Mouse (Mus musculus): ENCODE results near the gene 1700034J05Rik.
A peak's percentile ranks its signal among the peaks of the same experiment; 100 is the strongest.

Gene 1700034J05Rik

DNA sequence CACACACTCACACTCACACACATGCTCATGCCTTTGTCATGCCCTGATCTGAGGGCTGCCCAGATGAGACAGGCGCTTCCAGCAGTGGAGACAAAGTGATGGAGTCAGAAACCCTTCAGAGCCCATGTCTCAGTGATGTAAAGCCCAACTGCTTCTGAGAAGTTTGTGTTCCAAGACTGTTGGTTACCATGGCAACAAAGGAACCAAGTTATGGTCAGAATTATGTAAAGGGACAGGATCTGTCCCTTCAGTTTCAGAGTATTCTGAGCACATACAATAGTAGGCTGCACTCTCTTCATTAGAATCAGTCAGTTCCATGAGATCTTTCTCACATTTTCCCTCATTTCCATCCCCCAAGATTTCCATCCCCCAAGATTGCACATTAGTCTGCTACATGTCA, at the start of gene 1700034J05Rik:
1700034J05Rik (minus strand) TSS at position 165 of the 400 bp plus-strand sequence.
- DNase-seq (ENCODE audit: low read depth): peak; percentile 19

DNA sequence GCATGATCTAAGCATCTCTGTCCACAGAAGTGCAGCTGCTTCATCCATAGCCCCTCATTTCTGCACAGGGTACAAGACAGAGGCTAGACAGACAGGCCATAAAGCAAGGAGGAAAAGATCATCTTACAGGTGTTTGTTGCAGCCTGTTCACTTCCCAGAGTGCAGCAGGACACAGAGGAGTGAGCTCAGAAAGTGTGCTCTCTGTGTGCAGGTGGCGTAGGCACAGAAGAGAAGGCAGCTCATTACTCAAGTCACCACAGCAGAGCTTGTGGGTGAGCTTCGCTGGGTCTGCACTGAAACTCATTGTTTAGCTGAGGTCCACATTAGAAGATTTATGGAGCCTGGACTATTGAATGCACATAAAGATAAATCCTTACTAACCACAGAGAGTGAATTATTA, 45.5 kb upstream of the 1700034J05Rik start:
- DNase-seq (ENCODE audit: low read depth): no peak

DNA sequence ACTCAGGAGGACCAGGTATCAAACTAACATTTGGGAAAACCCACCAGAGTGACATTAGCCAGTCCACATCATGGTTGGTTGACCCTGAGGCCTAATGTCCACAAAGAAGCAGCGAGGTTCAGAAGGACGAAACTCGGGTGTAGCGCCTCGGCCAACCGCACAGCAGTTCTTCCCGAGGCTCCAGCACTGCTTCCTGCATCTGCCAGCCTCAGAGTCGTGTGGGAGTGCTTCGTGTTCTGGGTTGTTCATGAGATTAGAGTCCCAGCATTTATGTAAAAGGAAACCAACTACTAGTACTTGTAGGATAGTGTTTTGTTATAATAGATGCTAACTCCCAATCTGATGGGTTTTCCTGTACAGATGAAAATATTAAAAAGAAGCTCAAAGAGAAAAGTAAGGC, 45.1 kb upstream of the 1700034J05Rik start:
- DNase-seq (ENCODE audit: low read depth): no peak

DNA sequence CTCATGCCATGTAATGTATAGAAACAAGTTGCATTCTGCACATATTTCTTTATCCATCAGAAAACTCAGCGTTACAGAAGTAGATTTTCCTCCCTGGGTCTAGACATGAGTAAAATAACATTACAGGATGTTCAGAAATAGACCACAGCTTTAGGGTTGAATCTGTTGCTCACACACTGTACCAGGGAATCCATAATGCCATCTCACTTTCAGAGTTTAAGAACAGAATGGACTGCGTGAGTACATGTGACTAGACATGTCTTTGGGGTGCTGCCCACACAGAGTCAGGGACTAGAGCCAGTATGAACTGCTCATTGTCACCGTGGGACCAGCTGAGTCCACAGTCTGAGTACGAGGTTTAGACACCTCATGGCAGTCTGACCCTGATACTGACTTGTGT, 44.5 kb upstream of the 1700034J05Rik start:
- DNase-seq (ENCODE audit: low read depth): no peak

DNA sequence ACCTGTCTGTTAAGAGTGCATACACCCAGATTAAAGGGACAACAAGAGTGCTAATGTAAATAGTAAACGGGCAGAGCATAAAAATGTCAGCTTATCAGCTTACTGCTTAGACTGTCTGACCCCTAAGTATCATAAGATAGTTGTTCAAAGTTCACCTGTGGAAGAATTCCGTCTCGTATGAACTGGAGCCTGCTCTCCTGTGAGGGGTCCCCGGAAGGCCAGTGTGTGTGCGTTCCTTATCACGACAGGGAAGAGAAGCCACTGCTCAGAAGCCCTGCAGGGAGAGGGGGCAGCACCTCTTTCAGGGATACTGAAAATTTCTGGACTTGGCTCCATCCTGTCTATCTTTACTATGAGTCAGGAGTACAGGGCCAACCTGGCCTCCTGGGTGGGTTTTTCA, 42.8 kb upstream of the 1700034J05Rik start:
- DNase-seq (ENCODE audit: low read depth): no peak

DNA sequence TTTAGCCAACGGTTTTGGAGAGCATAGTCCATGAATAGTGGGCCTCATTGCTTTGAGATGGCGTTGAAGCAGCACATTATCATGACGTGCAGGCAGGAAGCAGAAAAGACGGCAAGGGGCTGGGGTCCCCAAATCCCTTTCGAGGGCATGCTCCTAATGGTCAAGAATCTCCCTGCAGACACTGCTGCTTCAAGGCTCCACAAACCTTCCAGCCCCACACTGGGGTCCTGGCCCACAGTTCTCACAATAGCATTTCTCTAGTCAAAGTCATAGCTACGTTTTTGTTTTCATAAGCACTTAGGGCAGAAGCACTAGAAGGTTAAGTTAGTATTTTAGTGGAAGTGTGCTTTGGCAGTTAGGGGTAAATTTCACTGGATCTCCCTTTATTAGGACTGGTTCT, 41.7 kb upstream of the 1700034J05Rik start:
- DNase-seq (ENCODE audit: low read depth): no peak

DNA sequence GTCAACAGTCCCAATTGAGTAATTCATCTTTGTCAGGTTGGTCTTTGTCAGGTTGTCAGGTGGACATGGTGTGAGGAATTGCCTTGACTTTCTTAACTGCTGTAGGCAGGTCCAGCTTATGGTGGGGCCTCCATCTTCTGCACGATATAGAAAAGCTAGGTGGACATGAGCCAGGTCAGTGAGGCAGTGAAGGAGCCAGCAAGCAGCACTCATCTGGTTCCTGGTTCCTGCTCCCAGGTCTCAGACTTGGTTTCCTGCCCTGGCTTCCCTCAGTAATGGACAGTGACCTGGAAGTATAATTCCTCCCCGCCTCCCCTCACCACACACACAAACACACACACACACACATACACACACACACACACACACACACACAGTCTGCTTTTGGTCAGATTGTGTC, 41.2 kb upstream of the 1700034J05Rik start:
- DNase-seq (ENCODE audit: low read depth): no peak

DNA sequence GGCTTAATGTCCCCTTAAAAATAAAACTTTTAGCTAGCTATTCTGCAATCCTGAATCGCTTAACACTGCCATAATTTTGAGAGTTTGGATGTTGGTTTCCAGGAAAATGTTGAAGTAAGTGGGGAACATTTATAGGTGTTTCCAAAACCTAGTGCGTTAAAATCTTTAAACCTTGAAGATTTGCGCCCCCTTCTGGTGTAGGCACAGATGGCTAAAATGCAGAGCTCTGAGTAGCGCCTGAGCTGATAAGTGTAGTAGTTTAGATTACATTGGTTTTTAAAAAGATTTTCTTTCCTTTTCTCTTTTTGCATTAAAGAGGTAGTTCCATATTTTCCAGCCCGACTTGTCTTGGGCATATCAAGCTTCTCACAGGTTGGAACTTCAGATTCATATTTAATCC, 40.0 kb upstream of the 1700034J05Rik start:
- DNase-seq (ENCODE audit: low read depth): peak; percentile 90

DNA sequence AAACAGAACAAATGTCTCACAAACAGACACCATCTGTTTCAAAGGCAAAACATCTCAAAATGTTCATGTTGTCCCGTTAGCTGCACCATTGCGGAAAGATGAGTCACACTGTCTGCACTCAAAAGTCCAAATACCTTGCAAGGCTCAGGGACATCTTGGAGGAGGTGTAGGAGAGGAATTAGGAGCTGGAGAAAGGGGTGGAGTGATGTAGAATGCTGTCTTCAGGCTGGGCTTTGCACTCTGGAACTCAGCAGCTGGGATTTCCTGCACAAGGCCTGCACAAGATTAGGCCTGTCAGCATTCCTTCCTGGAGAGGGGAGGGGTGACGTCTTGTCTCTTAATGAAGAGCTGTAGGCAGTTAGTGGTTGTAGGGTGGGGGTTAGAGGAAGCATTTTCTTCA, 30.3 kb upstream of the 1700034J05Rik start:
- DNase-seq (ENCODE audit: low read depth): peak; percentile 66

DNA sequence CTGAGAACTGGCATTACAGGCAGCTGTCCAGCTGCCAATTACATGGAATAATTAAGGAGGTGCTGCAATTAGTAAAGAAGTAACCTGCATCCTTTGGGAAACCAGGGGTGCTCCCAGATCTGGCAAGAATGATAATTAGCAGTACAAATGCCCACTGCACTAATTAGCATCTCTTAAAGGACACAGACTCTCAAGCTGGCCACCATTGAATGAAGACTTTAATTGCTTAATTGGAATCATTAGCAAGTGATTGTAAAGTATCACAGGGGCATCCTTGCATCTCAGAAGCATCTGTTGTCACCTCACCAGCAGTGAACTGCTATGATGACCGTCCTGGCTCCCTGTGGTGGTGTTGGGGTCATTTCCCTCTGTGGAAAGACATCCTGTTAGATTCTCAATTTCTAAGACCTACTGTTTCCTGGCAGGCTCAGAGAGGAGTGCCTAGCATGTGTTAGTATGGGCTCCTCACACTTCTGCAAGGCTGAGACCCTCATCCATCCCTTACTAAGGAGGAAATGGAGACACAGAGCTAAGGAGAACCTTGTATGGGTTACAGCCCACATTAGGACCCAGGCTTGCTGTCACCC, 27.1 kb upstream of the 1700034J05Rik start:
- DNase-seq (ENCODE audit: low read depth): no peak

DNA sequence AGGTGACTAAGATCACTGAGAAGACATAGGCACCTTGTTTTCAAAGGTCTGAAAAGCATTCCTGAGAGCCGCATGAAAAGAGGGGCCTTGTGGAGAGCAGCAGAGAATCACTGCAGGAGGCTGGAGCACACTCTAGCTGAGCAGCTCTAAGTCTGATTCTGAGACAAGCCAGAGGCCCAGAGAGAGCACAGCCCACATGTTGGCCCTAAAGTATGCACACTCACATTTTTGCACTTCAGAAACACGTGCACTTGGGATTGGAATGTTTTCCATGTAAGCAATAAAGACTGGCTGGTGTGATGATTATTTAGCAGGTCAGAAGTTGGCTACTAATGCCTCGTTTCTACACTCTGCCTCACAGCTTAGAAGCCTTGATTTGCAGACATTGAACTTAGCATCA, 25.7 kb upstream of the 1700034J05Rik start:
- DNase-seq (ENCODE audit: low read depth): no peak

DNA sequence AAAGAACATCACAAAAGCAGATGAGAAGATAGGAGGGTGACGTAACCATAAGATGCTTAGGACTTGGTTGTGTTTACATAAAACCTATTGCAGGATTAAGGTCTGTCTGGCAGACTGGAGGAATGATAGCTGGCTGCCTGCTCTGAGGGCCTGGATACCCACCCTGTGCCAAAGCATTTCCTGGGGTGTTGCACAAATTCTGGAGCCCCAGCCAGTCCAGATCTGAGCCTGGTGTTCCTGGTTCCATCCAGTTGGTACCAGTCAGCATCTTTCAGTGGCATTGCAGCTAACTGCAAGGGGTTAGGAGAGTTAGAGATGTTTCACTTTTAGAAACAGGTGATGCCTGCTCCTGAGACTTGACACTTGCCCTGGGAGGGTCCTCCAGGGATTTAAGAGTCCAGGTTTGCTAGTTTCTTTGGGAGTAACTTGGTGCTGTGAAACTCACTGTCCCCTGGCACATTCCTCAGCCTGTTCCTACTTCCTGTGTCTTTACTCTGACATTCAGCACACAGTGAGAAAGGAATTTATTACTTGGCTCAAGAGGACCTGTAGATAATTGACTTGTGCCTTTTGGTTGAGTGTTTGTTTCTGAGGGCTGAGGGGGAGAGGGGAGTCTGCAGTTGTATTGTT, 25.0 kb upstream of the 1700034J05Rik start:
- peak; percentile 68 for DNase-seq (ENCODE audit: low read depth)

DNA sequence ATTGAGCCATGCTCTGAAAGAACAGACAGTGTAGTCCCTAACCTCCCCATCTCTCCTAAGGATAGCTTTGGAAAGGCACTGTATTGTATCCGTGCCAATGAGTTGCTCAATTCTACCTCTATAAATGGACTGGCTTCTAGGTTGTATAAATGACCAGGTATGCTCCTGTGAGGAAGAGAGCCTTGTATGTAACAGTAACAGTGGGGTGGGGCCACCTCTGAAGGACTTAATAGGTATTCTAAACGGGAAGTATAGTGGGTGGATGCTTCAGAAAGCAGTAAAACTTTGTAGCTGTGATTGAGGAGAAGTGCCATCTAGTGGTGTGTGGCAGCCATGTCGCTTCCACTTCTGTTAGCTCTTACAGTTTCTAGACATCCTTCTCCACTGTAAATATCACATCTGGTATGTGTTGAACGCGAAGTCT, 24.5 kb upstream of the 1700034J05Rik start:
- peak; percentile 76 for DNase-seq (ENCODE audit: low read depth)

DNA sequence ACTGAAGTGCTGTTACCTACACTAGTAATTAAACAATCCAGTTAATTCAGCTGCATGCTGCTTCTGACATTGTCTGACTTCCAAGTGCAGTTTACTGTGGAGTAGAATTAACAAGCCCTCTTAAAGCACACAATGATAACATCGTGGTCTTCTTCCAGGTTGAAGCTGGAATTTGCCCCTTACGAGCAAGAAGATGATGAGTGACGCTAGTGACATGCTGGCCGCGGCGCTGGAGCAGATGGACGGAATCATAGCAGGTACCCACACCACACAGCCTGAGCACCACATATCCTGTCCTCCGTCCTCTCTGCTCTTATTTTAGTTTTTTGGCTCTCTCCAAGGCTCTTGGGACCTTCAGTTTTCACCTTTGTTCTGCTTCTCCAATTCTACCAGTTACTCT, 22.2 kb upstream of the 1700034J05Rik start:
- DNase-seq (ENCODE audit: low read depth): no peak

DNA sequence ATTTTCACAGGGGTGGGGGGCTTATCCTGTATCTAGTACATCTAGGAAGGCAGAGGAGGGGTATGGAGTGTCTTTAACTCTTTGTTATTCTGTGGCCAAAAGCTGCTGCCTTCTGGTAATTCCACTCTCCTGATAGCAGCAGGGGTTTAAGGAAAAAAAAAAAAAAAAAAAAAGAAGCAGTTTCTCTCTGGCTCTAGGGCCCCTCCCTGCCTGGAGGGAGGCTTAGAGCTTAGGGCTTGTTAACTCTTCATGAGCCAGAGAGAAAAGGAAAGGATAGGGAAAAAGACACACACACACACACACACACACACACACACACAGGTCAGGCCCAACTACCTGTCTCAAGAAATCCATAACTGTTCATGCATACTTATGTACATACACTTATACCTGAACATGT, 19.6 kb upstream of the 1700034J05Rik start:
- DNase-seq (ENCODE audit: low read depth): no peak

DNA sequence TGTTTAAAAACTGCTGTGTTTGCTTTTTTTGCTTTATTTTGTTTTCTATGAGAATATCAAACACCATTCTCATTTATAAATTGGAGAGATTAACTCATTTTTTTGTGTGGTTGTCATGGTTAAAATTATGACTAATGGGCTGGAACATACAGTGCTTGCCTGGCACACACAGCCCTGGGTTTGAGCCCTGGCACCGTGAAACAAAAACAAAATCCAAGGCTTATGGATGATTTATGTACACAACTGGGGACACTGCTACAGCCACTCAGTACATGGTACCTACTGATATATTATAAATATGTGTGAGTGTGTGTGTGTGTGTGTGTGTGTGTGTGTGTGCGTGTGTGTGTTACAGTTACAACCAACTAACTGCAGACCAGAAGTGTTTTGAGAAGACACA, 19.2 kb upstream of the 1700034J05Rik start:
- peak; percentile 40 for DNase-seq (ENCODE audit: low read depth)

DNA sequence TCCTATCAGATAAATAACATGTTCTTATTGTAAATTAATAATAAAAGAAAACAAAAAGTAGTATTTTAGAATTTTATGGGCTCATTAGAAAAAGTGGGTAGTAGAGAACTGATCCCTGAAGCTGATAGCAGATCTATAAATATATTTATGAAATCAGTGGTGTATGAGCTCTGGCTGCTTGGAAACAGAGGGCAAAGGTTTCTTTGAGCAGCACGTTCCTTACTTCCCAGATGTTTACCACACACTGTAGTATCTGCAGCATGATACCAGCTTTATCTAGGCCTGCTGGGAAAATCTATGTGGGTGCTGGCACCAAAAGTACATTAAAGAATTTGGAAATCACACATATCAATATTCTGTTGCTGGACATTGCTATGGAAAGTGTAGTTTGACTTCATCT, 18.5 kb upstream of the 1700034J05Rik start:
- no peak for DNase-seq (ENCODE audit: low read depth)

DNA sequence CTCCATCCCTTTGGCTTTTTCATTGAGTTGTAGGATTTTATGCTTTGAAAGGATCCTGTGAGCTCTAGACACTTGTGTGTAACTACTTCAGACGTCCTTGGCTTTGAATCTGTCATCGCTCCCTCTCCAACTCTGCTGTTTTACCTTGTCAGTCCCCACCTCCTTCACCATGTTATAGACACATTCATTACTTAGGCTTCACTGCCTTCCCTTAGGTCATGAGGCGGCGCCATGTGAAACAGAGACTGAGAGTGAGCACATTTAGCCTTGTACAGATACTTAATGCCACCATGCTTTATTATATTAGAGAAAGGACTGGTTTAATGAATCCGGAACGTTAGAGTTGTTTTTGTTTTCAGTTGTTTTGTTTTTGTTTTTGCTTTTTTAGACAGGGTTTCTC, 17.8 kb upstream of the 1700034J05Rik start:
- DNase-seq (ENCODE audit: low read depth): no peak

DNA sequence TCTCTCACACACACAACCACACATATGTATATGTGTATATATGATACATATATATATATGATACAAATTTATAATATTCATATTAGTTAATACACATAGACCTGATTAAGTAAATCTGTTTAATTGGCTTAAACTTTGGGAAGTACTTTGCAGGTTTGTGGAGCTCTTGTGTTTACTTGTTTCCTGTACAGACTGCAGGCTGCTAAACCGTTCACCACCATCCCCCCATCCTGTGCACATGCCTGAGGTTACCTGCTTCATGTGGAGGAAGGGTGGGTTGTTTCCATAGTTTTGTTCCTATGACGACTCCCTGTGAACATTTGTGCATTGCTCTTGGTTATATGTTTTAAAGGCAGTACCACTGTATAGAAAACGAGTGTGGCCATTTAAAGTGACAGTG, 17.1 kb upstream of the 1700034J05Rik start:
- DNase-seq (ENCODE audit: low read depth): no peak

DNA sequence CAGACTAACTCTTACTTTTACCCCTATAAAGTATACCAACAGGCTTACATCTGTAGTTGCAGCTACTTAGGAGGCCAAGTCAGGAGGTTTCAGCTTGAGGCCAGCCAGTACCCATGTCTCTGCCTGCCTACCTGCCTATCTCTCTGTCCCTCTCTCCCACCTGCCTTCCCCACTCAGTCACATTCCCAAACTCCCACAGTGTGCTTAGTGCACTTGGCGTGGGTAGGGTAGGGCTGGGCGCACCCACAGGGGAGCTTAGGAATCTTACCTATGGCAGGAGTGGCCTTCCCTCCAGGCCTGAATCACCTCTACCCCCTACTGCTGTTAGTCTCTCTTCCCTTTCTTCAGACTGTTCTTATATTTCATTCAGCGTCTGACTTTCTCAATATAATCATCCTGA, 16.6 kb upstream of the 1700034J05Rik start:
- DNase-seq (ENCODE audit: low read depth): no peak

DNA sequence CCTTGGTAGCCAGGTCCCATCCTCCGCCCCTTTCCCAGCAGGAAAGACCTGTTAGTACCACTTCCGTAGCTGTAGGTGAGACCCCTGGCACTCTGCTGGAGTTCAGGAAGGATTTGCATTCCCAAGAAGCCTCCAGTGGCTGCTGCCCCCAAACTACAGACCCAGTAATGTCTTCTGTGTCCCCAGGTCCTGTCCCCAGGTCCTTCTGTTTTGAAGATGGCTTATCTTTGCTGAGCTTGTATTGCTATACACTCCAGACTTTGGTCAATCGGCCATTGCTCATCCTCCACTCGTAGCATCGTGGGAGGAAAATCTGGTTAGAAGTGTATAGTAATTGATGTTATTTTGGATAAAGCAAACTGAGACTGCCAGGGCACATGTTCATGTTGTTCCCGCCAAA, 13.6 kb upstream of the 1700034J05Rik start:
- no peak for DNase-seq (ENCODE audit: low read depth)

DNA sequence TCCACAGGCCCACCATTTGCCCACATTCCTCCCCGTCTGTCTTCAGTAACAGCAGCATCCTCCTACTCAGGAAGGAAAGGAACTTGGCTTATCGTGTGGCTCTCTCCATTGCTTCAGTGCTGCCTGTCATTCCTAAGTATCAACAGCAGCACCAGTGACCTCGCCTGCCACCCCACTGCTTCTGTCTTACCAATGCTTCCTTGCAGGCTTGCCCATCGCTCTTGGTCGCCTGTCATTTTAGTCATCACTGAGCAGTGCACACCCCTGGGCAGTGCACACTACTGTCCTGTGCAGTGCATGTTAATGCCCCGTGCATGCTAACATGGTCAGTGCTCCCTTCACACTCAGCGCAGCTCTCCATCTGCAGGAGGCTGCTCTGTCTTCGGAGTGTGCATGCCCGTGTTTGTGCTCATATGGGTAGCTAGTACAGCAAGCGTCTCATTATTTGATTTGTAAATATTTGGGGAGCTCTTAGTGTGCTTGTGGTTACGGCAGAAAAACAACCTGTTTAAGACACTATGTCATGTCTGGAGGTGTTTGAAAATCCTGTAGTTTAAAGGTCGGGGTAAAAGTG, 12.3 kb upstream of the 1700034J05Rik start:
- no peak for DNase-seq (ENCODE audit: low read depth)

DNA sequence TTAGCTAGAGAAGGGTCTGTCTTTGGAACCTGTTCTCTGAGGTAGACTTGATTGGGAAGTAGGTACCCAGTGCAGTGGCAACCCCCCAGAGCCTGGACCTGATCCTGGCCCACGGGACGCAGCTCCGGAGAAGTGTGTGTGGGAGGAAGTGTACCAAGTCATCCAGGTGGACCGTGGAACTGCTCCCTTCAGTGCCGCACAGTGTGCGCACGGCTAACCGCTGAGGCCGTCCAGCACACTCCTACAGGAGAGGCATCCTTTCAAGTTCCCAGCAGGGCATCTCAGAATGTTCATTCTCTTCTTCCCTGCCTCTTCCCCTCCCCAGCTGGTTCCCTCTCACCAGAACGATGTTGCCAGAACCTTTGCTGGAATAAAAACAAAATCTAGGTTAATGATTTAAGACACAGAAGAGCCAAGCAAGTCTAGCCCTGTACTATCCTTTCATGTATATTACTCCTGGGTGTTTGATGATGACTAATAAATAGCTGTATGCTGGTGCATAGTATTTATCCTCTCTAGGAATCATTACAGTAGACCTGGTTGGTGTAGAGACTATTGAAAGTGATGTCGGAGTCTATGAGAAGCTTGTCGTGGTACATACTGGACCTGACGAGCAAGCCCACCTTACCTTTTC, 11.0 kb upstream of the 1700034J05Rik start:
- DNase-seq (ENCODE audit: low read depth): no peak

Measured in NIH3T3 (cell line).